Mouse (Mus musculus): ENCODE results near the gene Defb20.

Defb20 gene

GRCm38 (mm10) chr2:152493151-152493550 lies 16.3 kb downstream of the Defb20 start:
- DNase-seq (ENCODE audit: extremely low read depth, low read depth, low spot score), result no peak

DNA sequence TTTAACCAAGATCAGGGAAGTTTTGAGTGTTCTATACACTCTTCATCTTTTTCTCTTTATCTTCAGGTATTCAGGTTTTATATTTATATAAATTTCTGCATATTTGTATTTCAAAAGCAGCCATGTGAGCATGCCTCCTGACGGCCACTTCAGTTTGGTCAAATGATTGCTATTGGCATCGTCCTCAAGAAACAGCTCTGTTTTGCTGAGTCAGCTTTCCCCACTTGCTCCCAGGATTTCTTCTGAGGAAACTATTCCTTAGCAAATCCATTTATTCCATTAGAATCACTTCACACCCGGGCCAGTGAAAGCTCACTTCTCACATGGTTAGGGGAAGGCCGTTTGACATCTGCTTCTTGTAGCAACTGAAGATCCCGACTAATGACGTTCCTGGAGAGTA lies 21.2 kb downstream of the Defb20 start:
- DNase-seq (ENCODE audit: extremely low read depth, low read depth, low spot score), result no peak

DNA sequence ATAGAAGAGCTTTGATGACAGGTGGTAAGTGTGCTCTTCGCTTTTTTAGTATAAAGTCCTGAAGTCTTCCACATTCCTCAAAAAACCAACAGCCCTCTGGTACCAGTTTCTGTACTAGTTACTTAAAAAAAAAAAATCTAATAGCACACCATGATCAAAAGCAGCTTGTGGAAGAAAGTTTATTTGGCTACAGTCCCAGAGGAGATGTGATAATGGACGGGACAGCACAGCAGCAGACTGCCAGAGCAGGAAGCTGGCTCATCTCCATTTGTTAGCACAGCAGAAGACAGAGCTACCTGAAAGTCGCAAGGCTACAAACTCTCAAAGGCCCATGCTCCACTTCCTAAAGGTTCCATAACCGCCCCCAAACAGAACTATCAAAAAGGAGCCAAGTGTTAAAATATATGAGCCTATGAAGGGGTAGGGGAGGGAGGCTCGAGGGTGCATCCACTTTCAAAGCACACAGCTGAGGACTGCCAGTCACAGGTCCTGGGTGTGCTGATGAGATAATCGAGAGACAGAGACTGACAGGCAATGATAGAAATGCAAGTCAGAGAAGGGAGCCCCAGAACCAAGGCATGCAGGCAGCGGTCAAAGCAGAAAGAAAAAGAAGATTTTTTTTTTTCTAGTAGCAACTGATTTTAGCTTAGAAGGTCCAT lies 23.5 kb downstream of the Defb20 start:
- no peak for DNase-seq (ENCODE audit: extremely low read depth, low read depth, low spot score)

- no peak for DNase-seq (ENCODE audit: extremely low read depth, low read depth, low spot score)
These were observed 24.0 kb downstream of the Defb20 start for GRCm38 (mm10) chr2:152500863-152501229.

- DNase-seq (ENCODE audit: extremely low read depth, low read depth, low spot score), result no peak
These were observed 27.1 kb downstream of the Defb20 start for GRCm38 (mm10) chr2:152503950-152504349.

GRCm38 (mm10) chr2:152511592-152511991 lies 34.7 kb downstream of the Defb20 start, which contains the start of gene Defb26:
Gene Defb26 (minus strand): TSS chr2:152511692.
- no peak for DNase-seq (ENCODE audit: extremely low read depth, low read depth, low spot score)

GRCm38 (mm10) chr2:152516084-152516483 lies 39.2 kb downstream of the Defb20 start:
- no peak for DNase-seq (ENCODE audit: extremely low read depth, low read depth, low spot score)

DNA sequence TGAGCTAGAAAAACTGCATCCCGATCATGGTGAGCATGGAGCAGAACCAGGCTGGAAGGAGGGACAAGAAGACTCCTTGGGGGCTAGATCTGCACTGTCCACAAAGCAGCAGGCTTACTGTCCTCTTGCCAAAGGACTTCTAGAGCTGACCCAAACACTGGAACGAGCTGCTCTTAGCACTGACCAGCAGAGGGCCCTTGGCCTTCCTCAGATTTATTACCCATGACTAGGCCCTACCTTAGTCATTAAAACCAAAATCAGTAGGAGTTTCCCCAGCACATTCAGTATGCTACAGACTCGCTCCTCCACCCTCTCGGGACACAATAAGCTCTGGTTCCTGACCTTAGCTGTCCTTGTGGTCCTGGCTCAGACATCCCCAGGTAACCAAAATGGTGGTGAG lies 41.1 kb downstream of the Defb20 start, which contains the start of gene Defb28:
Gene Defb28 (plus strand): TSS at position 275 of the 400 bp plus-strand sequence.
- no peak for DNase-seq (ENCODE audit: extremely low read depth, low read depth, low spot score)
